Mouse (Mus musculus): Measurements from ENCODE around the gene Pnpla2. TPM values are rescaled to one million over a fixed set of nuclear protein-coding genes. Genes with fewer than 3 reads are reported as not detected.

Pnpla2 gene
- polyA plus RNA-seq, 1 experiment from 2014 or later: 17.6 TPM

DNA sequence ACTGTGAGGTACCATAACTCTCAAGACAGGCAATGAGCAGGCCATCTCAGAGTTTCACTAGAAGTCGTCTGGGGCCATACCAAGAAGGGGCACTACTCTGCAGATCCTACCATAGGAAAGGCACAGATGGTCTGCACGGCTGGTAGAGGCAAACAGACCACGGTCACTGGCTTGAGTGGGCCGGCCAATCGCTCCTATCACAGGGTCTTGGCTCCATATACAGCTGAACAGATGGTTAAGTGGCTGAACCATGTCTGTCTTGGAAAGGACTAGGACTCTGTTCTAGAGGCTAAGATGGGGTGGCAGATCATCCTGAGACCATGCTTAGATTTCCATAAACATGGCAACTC, 47.5 kb downstream of the Pnpla2 start:
- 94% methylated on average over 5 of the region's 5 CpGs for WGBS
- H3K27ac ChIP-seq (ENCODE audit: low read depth, low read length): no peak overlapping the region
- no peak overlapping the region for H3K4me2 ChIP-seq (ENCODE audit: low read depth)
- H3K36me3 ChIP-seq (ENCODE audit: control insufficient read depth, insufficient read depth, low read length): no peaks in the 10 kb centered on the region; the same call in 1 of the 2 replicates
- no peak overlapping the region for H3K9ac ChIP-seq (ENCODE audit: low read length)
- H3K27me3 ChIP-seq (ENCODE audit: control insufficient read depth, insufficient read depth, low read length): no peaks in the 10 kb centered on the region
- no peaks in the 10 kb centered on the region for H3K9me3 ChIP-seq (ENCODE audit: control insufficient read depth, low read length)
- ATAC-seq (ENCODE audit: insufficient read depth, low FRiP score, low TSS enrichment) (no peak), DNase-seq (ENCODE audit: low spot score) (no peak)
- H3K4me1 ChIP-seq (ENCODE audit: control insufficient read depth, insufficient read depth, low read length): no peaks in the 10 kb centered on the region
- H3K4me3 ChIP-seq (ENCODE audit: low read depth, low read length): no peak overlapping the region

DNA sequence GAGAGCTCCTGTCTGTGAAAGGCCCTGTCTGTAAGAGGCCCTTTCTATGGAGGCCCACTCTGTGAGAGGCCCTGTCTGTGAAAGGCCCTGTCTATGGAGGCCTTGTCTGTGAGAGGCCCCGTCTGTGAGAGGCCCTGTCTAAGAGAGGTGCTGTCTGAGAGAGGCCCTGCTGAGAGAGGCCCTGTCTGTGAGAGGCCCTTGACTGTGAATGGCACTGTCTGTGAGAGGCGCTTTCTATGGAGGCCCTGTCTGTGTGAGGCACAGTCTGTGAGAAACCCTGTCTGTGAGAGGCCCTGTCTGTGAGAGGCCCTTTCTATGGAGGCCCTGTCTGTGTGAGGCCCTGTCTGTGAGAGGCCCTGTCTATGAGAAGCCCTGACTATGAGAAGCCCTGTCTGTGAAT, 51.3 kb downstream of the Pnpla2 start:
- no peaks in the 10 kb centered on the region for H3K4me1 ChIP-seq (ENCODE audit: control insufficient read depth, insufficient read depth, low read length)
- H3K9ac ChIP-seq (ENCODE audit: low read length): no peak overlapping the region
- WGBS: 92% methylated on average over 2 of the region's 2 CpGs
- ATAC-seq (ENCODE audit: insufficient read depth, low FRiP score, low TSS enrichment) (no peak), DNase-seq (ENCODE audit: low spot score) (no peak)
- no peak overlapping the region for H3K27ac ChIP-seq (ENCODE audit: low read depth, low read length)
- H3K36me3 ChIP-seq (ENCODE audit: control insufficient read depth, insufficient read depth, low read length): no peaks in the 10 kb centered on the region; the same call in 1 of the 2 replicates
- no peaks in the 10 kb centered on the region for H3K27me3 ChIP-seq (ENCODE audit: control insufficient read depth, insufficient read depth, low read length)
- H3K4me3 ChIP-seq (ENCODE audit: low read depth, low read length): no peak overlapping the region
- H3K9me3 ChIP-seq (ENCODE audit: control insufficient read depth, low read length): no peaks in the 10 kb centered on the region
- no peak overlapping the region for H3K4me2 ChIP-seq (ENCODE audit: low read depth)

DNA sequence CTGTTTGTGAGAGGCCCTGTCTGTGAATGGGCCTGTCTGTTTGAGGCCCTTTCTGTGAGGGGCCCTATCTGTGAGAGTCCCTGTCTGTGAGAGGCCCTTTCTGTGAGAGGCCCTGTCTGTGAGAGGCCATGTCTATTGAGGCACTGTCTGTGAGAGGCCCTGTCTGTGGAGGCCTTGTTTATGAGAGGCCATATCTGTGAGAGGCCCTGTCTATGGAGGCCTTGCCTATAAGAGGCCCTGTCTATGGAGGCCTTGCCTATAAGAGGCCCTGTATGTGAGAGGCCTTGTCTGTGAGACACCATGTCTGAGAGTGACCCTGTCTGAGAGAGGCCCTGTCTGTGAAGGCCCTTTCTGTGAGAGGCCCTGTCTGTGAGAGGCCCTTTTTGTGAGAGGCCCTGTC, 53.2 kb downstream of the Pnpla2 start:
- Histone ChIP-seq H3K9ac (ENCODE audit: low read length) (no peak overlapping the region; the same call in 1 of the 2 replicates), H3K4me2 (ENCODE audit: low read depth) (no peak overlapping the region), H3K9me3 (ENCODE audit: control insufficient read depth, low read length) (no peaks in the 10 kb centered on the region), H3K4me1 (ENCODE audit: control insufficient read depth, insufficient read depth, low read length) (no peaks in the 10 kb centered on the region), H3K36me3 (ENCODE audit: control insufficient read depth, insufficient read depth, low read length) (no peaks in the 10 kb centered on the region), H3K27me3 (ENCODE audit: control insufficient read depth, insufficient read depth, low read length) (no peaks in the 10 kb centered on the region), H3K27ac (ENCODE audit: low read depth, low read length) (peak overlapping the region; percentile 31), H3K4me3 (ENCODE audit: low read depth, low read length) (no peak overlapping the region)
- DNase-seq (ENCODE audit: low spot score): no peak
- ATAC-seq (ENCODE audit: insufficient read depth, low FRiP score, low TSS enrichment): no peak; the same call in 1 of the 2 replicates

DNA sequence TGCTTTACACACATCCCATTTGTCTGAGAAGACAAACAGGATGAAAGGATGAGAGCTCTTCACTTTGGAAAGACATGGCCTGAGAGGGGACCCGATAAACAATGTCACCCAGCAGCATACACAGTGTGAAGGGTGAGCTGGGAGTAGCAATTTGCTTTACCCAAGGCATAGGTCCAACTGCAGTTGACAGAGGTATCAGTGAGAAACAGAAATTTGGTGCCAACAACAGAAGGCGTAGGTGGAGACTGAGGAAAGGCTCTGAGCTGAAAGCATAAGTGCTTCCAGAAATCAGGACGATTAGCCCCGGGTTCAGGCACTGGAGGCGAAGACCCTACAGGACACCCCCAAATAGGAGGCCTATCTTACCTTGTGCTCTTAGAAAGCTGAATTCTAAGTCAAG, 55.2 kb downstream of the Pnpla2 start:
- WGBS: 85% methylated on average over 5 of the region's 5 CpGs
- no peak overlapping the region for H3K9ac ChIP-seq (ENCODE audit: low read length)
- no peak for ATAC-seq (ENCODE audit: insufficient read depth, low FRiP score, low TSS enrichment)

More for the DNA sequence above, 55.2 kb downstream of the Pnpla2 start:
- H3K9me3 ChIP-seq (ENCODE audit: control insufficient read depth, low read length): no peaks in the 10 kb centered on the region
- H3K4me2 ChIP-seq (ENCODE audit: low read depth): no peak overlapping the region
- no peak for DNase-seq (ENCODE audit: low spot score)
- H3K27me3 ChIP-seq (ENCODE audit: control insufficient read depth, insufficient read depth, low read length): no peaks in the 10 kb centered on the region
- H3K27ac ChIP-seq (ENCODE audit: low read depth, low read length): no peak overlapping the region
- H3K4me1 ChIP-seq (ENCODE audit: control insufficient read depth, insufficient read depth, low read length): no peaks in the 10 kb centered on the region
- H3K4me3 ChIP-seq (ENCODE audit: low read depth, low read length): no peak overlapping the region
- no peaks in the 10 kb centered on the region for H3K36me3 ChIP-seq (ENCODE audit: control insufficient read depth, insufficient read depth, low read length)

Other genes with a start within 250 kb of the Pnpla2 start
- gene Lmntd2, start 241.1 kb upstream of the Pnpla2 start, polyA plus RNA-seq (2014; fragmentation: Nextera tagmentation; extraction: Ambion mirVana): 1.9 and 2.0 TPM in 2 replicates
- 34.4 and 45.7 TPM in 2 replicates for gene Rassf7, start 239.3 kb upstream of the Pnpla2 start, polyA plus RNA-seq (2014; fragmentation: Nextera tagmentation; extraction: Ambion mirVana)
- 90.3 and 93.3 TPM in 2 replicates for gene Phrf1, start 226.4 kb upstream of the Pnpla2 start, polyA plus RNA-seq (2014; fragmentation: Nextera tagmentation; extraction: Ambion mirVana)
- 0.56 and 0.78 TPM in 2 replicates for gene Irf7, start 188.7 kb upstream of the Pnpla2 start, polyA plus RNA-seq (2014; fragmentation: Nextera tagmentation; extraction: Ambion mirVana)
- gene Cdhr5, start 178.4 kb upstream of the Pnpla2 start, polyA plus RNA-seq (2014; fragmentation: Nextera tagmentation; extraction: Ambion mirVana): not detected in 2 replicates
- 13.2 and 13.7 TPM in 2 replicates for gene Sct, start 176.1 kb upstream of the Pnpla2 start, polyA plus RNA-seq (2014; fragmentation: Nextera tagmentation; extraction: Ambion mirVana)
- gene Drd4, start 163.2 kb upstream of the Pnpla2 start, polyA plus RNA-seq (2014; fragmentation: Nextera tagmentation; extraction: Ambion mirVana): 0.43 and 0.61 TPM in 2 replicates
- 72.3 and 90.1 TPM in 2 replicates for gene Deaf1, start 127.5 kb upstream of the Pnpla2 start, polyA plus RNA-seq (2014; fragmentation: Nextera tagmentation; extraction: Ambion mirVana)
- gene Tmem80, start 127.5 kb upstream of the Pnpla2 start, polyA plus RNA-seq (2014; fragmentation: Nextera tagmentation; extraction: Ambion mirVana): 29.3 and 32.6 TPM in 2 replicates
- 2.2 TPM in 2 replicates for gene Eps8l2, start 116.3 kb upstream of the Pnpla2 start, polyA plus RNA-seq (2014; fragmentation: Nextera tagmentation; extraction: Ambion mirVana)
- 359 and 371 TPM in 2 replicates for gene Taldo1, start 63.0 kb upstream of the Pnpla2 start, polyA plus RNA-seq (2014; fragmentation: Nextera tagmentation; extraction: Ambion mirVana)
- 44.1 and 46.0 TPM in 2 replicates for gene Gatd1, start 41.1 kb upstream of the Pnpla2 start, polyA plus RNA-seq (2014; fragmentation: Nextera tagmentation; extraction: Ambion mirVana)
- gene Cend1, start 25.7 kb upstream of the Pnpla2 start, polyA plus RNA-seq (2014; fragmentation: Nextera tagmentation; extraction: Ambion mirVana): 8.8 and 13.9 TPM in 2 replicates
- 45.2 and 45.8 TPM in 2 replicates for gene Slc25a22, start 17.3 kb upstream of the Pnpla2 start, polyA plus RNA-seq (2014; fragmentation: Nextera tagmentation; extraction: Ambion mirVana)
- gene Pidd1, start 11.2 kb upstream of the Pnpla2 start, polyA plus RNA-seq (2014; fragmentation: Nextera tagmentation; extraction: Ambion mirVana): 9.5 and 10.3 TPM in 2 replicates
- 898 and 979 TPM in 2 replicates for gene Rplp2, start 7.8 kb upstream of the Pnpla2 start, polyA plus RNA-seq (2014; fragmentation: Nextera tagmentation; extraction: Ambion mirVana)
- gene Cracr2b, start 5.9 kb downstream of the Pnpla2 start, polyA plus RNA-seq (2014; fragmentation: Nextera tagmentation; extraction: Ambion mirVana): 2.8 and 6.4 TPM in 2 replicates
- gene Cd151, start 12.2 kb downstream of the Pnpla2 start, polyA plus RNA-seq (2014; fragmentation: Nextera tagmentation; extraction: Ambion mirVana): 44.3 and 52.2 TPM in 2 replicates
- gene Polr2l, start 19.9 kb downstream of the Pnpla2 start, polyA plus RNA-seq (2014; fragmentation: Nextera tagmentation; extraction: Ambion mirVana): 76.9 and 79.2 TPM in 2 replicates
- gene Tspan4, start 20.0 kb downstream of the Pnpla2 start, polyA plus RNA-seq (2014; fragmentation: Nextera tagmentation; extraction: Ambion mirVana): 32.4 and 35.8 TPM in 2 replicates
- 28.2 and 32.9 TPM in 2 replicates for gene Chid1, start 84.7 kb downstream of the Pnpla2 start, polyA plus RNA-seq (2014; fragmentation: Nextera tagmentation; extraction: Ambion mirVana)
- 89.6 and 100 TPM in 2 replicates for gene Ap2a2, start 107.0 kb downstream of the Pnpla2 start, polyA plus RNA-seq (2014; fragmentation: Nextera tagmentation; extraction: Ambion mirVana)
- 0.19 and 0.20 TPM in 2 replicates for gene Muc6, start 200.1 kb downstream of the Pnpla2 start, polyA plus RNA-seq (2014; fragmentation: Nextera tagmentation; extraction: Ambion mirVana)
- 0.54 TPM in 1 of 2 replicates, not detected in the other for gene Muc2, start 235.1 kb downstream of the Pnpla2 start, polyA plus RNA-seq (2014; fragmentation: Nextera tagmentation; extraction: Ambion mirVana)